Mouse (Mus musculus): ENCODE measurements at regions not wholly inside any gene's neighbourhood (a gene's known extent, or its start where the extent isn't known, plus 50 kb on each side); places are given as distances from the start of the nearest gene placed in this dataset.

- TF ChIP-seq CTCF (IDR thresholded peaks at IDR 0.05; ENCODE audit: control insufficient read depth, insufficient read depth, insufficient replicate concordance, low read depth, low read length), result no peak
- no peak for TF ChIP-seq POLR2A (IDR thresholded peaks at IDR 0.05; ENCODE audit: control insufficient read depth, low read depth, low read length)
These were observed 52.6 kb upstream of the Ccdc85a start for GRCm38 (mm10) chr11:28636752-28637151.

All from testis, adult 2 months (tissue).